27 mouse cellular contexts compared by ENCODE assay signal in genomic region chr4:116727401-116727800, GRCm38 (mm10). TPM values are rescaled to one million over a fixed set of nuclear protein-coding genes. Genes with fewer than 3 reads are reported as not detected.
DNase-seq lines count a peak whose midpoint lies in the region; ATAC-seq lines count a peak whose summit lies in the region.
"Had no signal": no experiment of that assay in that cellular context is flagged by ENCODE, and none has a peak within 500 bp of the region (broad histone marks: within the 10 kb centered on the region; RNA-seq: fewer than 3 reads in every experiment).

No protein-coding gene starts in this region.

- no peak overlapping the region for H3K4me2 ChIP-seq in intestine, embryonic 15.5 days (replicated peaks)
- H3K4me2 ChIP-seq in intestine, embryonic 16.5 days (ENCODE audit: low read depth, low read length) = no peak overlapping the region
- H3K4me2 ChIP-seq: embryonic facial prominence, embryonic 13.5 days; forebrain, embryonic 12.5 days; forebrain, embryonic 15.5 days; heart, embryonic 12.5 days; heart, embryonic 15.5 days; hindbrain, embryonic 13.5 days had no signal

- H3K4me1 ChIP-seq in intestine, embryonic 15.5 days (replicated peaks) = 0 out of 2 replicates have a peak, but pooled peaks cover 8% of the 10 kb centered on the region
- H3K4me1 ChIP-seq in intestine, embryonic 16.5 days (ENCODE audit: control insufficient read depth, insufficient read depth, low read length) = peaks cover 14% of the 10 kb centered on the region
- H3K4me1 ChIP-seq: hindbrain, embryonic 13.5 days had no signal

- H3K27ac ChIP-seq in intestine, embryonic 15.5 days = no peak overlapping the region
- H3K27ac ChIP-seq in intestine, embryonic 16.5 days (ENCODE audit: low read length) = peak overlapping the region; percentile 62; the same call in 1 of the 2 replicates
- H3K27ac ChIP-seq: embryonic facial prominence, embryonic 10.5 days; embryonic facial prominence, embryonic 13.5 days; forebrain, embryonic 12.5 days; forebrain, embryonic 15.5 days; heart, embryonic 15.5 days; hindbrain, embryonic 10.5 days; hindbrain, embryonic 13.5 days had no signal

- 57% methylated on average over 3 of the region's 3 CpGs for WGBS in intestine, embryonic 15.5 days
- 49% methylated on average over 3 of the region's 3 CpGs for WGBS in intestine, embryonic 16.5 days

- H3K27me3 ChIP-seq in intestine, embryonic 15.5 days (replicated peaks) = no peaks in the 10 kb centered on the region
- no peaks in the 10 kb centered on the region for H3K27me3 ChIP-seq in intestine, embryonic 16.5 days (replicated peaks; ENCODE audit: control insufficient read depth, insufficient read depth, low read length)
- H3K27me3 ChIP-seq: embryonic facial prominence, embryonic 13.5 days; heart, embryonic 12.5 days; heart, embryonic 15.5 days; hindbrain, embryonic 13.5 days had no signal

- H3K36me3 ChIP-seq in intestine, embryonic 15.5 days = no peaks in the 10 kb centered on the region
- H3K36me3 ChIP-seq in intestine, embryonic 16.5 days (ENCODE audit: control insufficient read depth, insufficient read depth, low read length) = no peaks in the 10 kb centered on the region
- H3K36me3 ChIP-seq: embryonic facial prominence, embryonic 10.5 days; embryonic facial prominence, embryonic 13.5 days; forebrain, embryonic 12.5 days; forebrain, embryonic 15.5 days; heart, embryonic 12.5 days; heart, embryonic 15.5 days; hindbrain, embryonic 10.5 days; hindbrain, embryonic 13.5 days had no signal

- no peak overlapping the region for H3K9ac ChIP-seq in intestine, embryonic 15.5 days
- no peak overlapping the region for H3K9ac ChIP-seq in intestine, embryonic 16.5 days (ENCODE audit: low read depth, low read length)
- H3K9ac ChIP-seq: embryonic facial prominence, embryonic 13.5 days; forebrain, embryonic 12.5 days; forebrain, embryonic 15.5 days; heart, embryonic 12.5 days; heart, embryonic 15.5 days; hindbrain, embryonic 13.5 days had no signal

- no peaks in the 10 kb centered on the region for H3K9me3 ChIP-seq in intestine, embryonic 15.5 days
- H3K9me3 ChIP-seq in intestine, embryonic 16.5 days (ENCODE audit: control insufficient read depth, low read length) = no peaks in the 10 kb centered on the region
- H3K9me3 ChIP-seq: embryonic facial prominence, embryonic 10.5 days; embryonic facial prominence, embryonic 13.5 days; forebrain, embryonic 12.5 days; forebrain, embryonic 15.5 days; heart, embryonic 12.5 days; heart, embryonic 15.5 days; hindbrain, embryonic 10.5 days; hindbrain, embryonic 13.5 days had no signal

- peak; percentile 48; the same call in 1 of the 2 replicates for ATAC-seq in intestine, embryonic 15.5 days
- ATAC-seq in intestine, embryonic 16.5 days = no peak
- ATAC-seq: CD4-positive, CD25-positive, alpha-beta regulatory T cell, adult 4 months; forebrain, embryonic 15.5 days had no signal

- no peak overlapping the region for H3K4me3 ChIP-seq in intestine, embryonic 15.5 days (replicated peaks)
- no peak overlapping the region for H3K4me3 ChIP-seq in intestine, embryonic 16.5 days (ENCODE audit: low read length)
- H3K4me3 ChIP-seq: embryonic facial prominence, embryonic 10.5 days; embryonic facial prominence, embryonic 13.5 days; erythroblast, embryonic 14.5 days; forebrain, embryonic 12.5 days; forebrain, embryonic 15.5 days; heart, embryonic 12.5 days; heart, embryonic 15.5 days; hindbrain, embryonic 10.5 days; hindbrain, embryonic 13.5 days had no signal

- DNase-seq in kidney, postnatal 14 days = peak; percentile 7
- no peak for DNase-seq in kidney, adult 11 months
- DNase-seq in urinary bladder, postnatal 14 days (ENCODE audit: low spot score) = no peak
- DNase-seq in cerebellum, adult 8-10 months = no peak
- DNase-seq: adrenal gland, adult 2 months; adrenal gland, postnatal 14 days; cerebellum, adult 11 months; cerebellum, adult 2 months; cerebellum, postnatal 10 days; cerebellum, postnatal 36 days; embryo, embryonic 11 days; gastrocnemius, postnatal 25 days; heart, adult 18-20 months; heart, postnatal 10 days; heart, postnatal 36 days had no signal

RNA-seq across cellular contexts. Expression of gene Tesk2, which starts 6.7 kb away (rescaled TPM):
- 8.1 and 8.7 TPM in 2 replicates for polyA plus RNA-seq in intestine, embryonic 15.5 days (2015; fragmentation: Nextera tagmentation; extraction: Ambion mirVana)
- 10.4 and 11.6 TPM in 2 replicates for polyA plus RNA-seq in intestine, embryonic 16.5 days (2015; fragmentation: Nextera tagmentation; extraction: Ambion mirVana)

RNA-seq across cellular contexts. Expression of gene Ccdc163, which starts 19.1 kb away (rescaled TPM):
- 25.2 and 26.4 TPM in 2 replicates for polyA plus RNA-seq in intestine, embryonic 15.5 days (2015; fragmentation: Nextera tagmentation; extraction: Ambion mirVana)
- 21.3 and 22.6 TPM in 2 replicates for polyA plus RNA-seq in intestine, embryonic 16.5 days (2015; fragmentation: Nextera tagmentation; extraction: Ambion mirVana)

RNA-seq across cellular contexts. Expression of gene Mmachc, which starts 19.2 kb away (rescaled TPM):
- 23.0 and 24.6 TPM in 2 replicates for polyA plus RNA-seq in intestine, embryonic 15.5 days (2015; fragmentation: Nextera tagmentation; extraction: Ambion mirVana)
- 20.7 and 22.7 TPM in 2 replicates for polyA plus RNA-seq in intestine, embryonic 16.5 days (2015; fragmentation: Nextera tagmentation; extraction: Ambion mirVana)

RNA-seq across cellular contexts. Expression of gene Prdx1, which starts 42.1 kb away (rescaled TPM):
- polyA plus RNA-seq in intestine, embryonic 15.5 days (2015; fragmentation: Nextera tagmentation; extraction: Ambion mirVana) = 1,436 and 1,568 TPM in 2 replicates
- 1,384 and 1,485 TPM in 2 replicates for polyA plus RNA-seq in intestine, embryonic 16.5 days (2015; fragmentation: Nextera tagmentation; extraction: Ambion mirVana)
